Mouse (Mus musculus) large intestine, adult 2 months (tissue): ENCODE measurements around the gene Neurl1b. TPM values are rescaled to one million over a fixed set of nuclear protein-coding genes. Genes with fewer than 3 reads are reported as not detected.

Experiments
- DNase-seq: peaks from one replicate; pipeline ENCODE4 v3.0.0-alpha.2; 2012; ENCODE audit warnings: low read depth, low spot score
- WGBS: fragments of 180-500 bp; shearing (Covaris S2); methylation state at CpG from one replicate; pipeline ENCODE4 v1.1.7; 2018; 5-methylcytosine and 5-hydroxymethylcytosine counted together
- polyA plus RNA-seq: library from polyadenylated mRNA; depleted of rRNA; stranded (reverse); fragments of >200 nt; gene quantifications from 2 replicates; pipeline ENCODE4 v1.2.3, GENCODE M21; 2012

The Neurl1b gene
- polyA plus RNA-seq, 1 experiment, result 13.7 TPM

GRCm38 (mm10) chr17:26390666-26391065 is 24.0 kb upstream of the Neurl1b start:
- DNase-seq, result no peak

GRCm38 (mm10) chr17:26392355-26392754 is 22.3 kb upstream of the Neurl1b start:
- 80% methylated on average over 7 of the region's 7 CpGs for WGBS
- no peak for DNase-seq

More at GRCm38 (mm10) chr17:26390666-26391065, 24.0 kb upstream of the Neurl1b start:
- WGBS, result 69% methylated on average over 5 of the region's 5 CpGs

DNA sequence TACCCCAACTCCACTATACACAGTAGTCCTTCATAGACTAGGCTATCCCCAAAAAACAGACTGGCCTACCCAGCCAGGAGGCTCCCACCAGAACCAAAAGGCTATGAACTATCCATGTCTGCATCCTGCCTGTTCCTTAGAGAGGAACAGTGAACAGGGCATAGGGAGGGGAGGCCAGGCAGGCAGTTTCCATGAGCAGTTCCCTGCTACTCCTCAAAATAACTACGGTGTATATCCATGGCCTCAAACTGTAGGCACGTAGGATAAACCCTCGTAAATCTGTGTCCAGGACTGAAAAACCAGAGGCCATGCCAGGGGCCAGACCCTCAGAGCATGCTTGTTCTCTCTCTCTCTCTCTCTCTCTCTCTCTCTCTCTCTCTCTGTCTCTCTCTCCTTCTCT is 17.9 kb upstream of the Neurl1b start:
- WGBS, result 43% methylated on average over 3 of the region's 3 CpGs
- no peak for DNase-seq

DNA sequence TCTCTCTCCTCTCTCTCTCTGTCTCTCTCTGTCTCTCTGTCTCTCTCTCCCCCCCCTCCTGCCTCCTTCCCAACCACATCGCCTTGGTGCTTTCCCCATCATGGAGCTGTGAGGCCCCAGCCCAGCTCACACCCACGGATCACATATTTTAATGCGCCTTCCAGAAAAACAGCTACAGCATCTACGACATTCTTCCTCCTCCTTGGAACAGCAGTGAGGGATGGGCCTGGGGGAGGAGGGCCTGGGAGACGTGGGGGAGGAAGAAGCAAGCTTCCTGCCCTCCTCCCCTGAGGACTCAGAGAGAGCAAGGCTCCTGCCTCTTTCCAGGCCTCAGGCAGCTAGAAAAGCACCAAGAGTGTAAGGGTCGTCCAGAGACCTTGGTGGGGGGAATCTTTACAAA is 17.3 kb upstream of the Neurl1b start:
- no peak for DNase-seq
- WGBS, result 33% methylated on average over 6 of the region's 6 CpGs

DNA sequence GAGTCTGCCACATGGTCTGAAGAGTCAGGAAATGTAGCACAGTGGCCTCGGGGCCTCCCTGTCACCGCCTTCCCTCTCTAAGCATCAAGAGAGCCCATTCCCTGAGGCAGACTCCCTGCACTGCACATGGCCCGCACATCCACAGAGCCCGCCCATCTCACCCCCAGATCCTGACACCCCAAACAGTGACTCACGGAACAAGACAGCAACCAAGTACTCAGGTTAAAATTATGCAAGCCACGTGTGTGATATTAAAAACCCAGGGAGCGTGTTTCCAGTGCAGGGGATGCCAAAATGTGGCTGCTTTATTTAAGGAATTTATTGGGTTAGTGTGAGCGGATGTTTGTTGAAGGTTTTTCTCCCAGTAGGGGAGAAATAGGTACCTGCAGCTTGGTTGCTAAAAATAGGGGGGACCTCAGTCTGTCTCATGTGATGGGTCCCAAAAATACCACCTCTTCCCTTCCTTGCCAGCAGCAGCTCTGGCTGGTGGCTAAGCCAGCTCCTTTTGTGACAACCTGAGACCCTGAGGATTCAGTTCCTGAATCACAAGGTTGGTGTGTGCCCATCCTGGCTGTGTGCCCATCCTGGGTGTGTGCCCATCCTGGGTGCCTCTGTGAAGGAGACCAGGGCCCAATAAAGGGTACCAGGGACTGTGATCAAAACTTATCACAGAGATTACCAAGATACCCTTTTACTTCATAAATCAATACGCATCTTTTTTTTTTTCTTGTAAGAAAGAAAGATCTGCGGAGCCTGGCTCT is 9.1 kb upstream of the Neurl1b start:
- 69% methylated on average over 10 of the region's 10 CpGs for WGBS
- DNase-seq, result no peak

GRCm38 (mm10) chr17:26412967-26413366 is 1.7 kb upstream of the Neurl1b start:
- WGBS, result 90% methylated on average over 5 of the region's 5 CpGs
- DNase-seq, result no peak

DNA sequence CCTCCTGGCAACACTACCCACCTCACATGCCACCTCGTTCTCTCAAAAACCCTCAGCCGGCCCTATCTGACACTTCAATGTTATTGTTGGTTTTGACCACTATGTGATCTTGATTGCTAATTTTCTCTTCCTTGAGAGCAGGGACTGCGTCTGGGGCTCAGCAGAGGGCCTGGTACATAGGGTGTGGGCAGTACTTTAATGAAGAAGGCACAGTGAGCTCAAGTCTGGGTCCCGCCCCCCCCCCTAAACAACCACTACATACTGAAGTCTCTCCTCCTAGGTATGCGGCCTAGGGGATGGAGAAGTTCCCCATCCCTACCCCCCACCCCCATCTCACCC is 476 bp upstream of the Neurl1b start:
- no peak for DNase-seq
- WGBS, result 5% methylated on average over 5 of the region's 5 CpGs

DNA sequence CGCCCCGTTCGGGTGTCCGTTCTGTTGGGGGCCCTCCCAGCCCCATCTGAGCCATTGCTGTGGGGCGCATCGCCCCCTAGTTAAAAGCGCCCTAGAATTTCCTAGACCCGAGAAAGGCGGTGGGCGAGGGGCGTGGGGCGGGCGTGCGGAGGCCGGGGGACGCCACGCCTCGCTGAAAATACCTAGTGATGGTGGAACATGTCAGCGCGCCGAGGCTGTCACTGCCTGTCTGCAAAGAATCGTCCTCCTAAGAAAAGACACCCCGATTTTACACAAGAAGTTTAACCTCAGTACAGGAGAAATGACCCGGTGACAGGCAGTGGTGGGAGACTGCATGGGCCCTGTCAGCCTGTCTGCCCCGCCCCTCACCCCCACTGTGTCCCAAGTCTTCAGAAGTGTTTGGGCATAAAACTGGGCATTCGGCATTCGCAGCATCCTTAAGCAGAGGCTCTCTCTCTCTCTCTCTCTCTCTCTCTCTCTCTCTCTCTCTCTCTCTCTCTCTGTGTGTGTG is 781 bp downstream of the Neurl1b start:
- WGBS, result 2% methylated on average over 27 of the region's 27 CpGs
- DNase-seq, result no peak

DNA sequence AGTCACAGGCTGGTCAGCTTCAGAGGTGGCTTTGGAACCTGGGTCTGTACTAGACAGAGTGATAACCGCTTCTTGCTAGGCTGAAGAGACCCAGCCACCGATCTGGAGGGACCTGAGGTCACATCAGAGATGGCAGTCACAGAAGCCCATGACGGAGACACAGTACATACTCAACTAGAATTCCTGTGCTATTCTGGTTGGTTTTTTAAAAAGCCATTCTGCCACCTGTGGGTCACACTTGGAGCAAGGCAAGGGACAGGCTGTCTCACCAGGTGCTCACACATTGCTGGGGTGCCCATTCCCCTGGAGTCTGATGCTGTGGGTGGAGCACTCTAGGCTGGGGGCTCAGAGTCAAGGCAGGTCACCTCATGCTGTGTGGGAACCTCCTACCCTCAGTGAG is 1.5 kb downstream of the Neurl1b start:
- DNase-seq, result no peak
- WGBS, result 54% methylated on average over 3 of the region's 3 CpGs

- 74% methylated on average over 6 of the region's 6 CpGs for WGBS
- no peak for DNase-seq
These were observed 3.3 kb downstream of the Neurl1b start for GRCm38 (mm10) chr17:26417770-26418421.

GRCm38 (mm10) chr17:26420491-26421247 is 6.0 kb downstream of the Neurl1b start:
- peak; percentile 75 for DNase-seq
- WGBS, result 31% methylated on average over 7 of the region's 7 CpGs

GRCm38 (mm10) chr17:26421561-26421960 is 6.9 kb downstream of the Neurl1b start:
- 40% methylated on average over 3 of the region's 3 CpGs for WGBS
- no peak for DNase-seq

GRCm38 (mm10) chr17:26422390-26422789 is 7.8 kb downstream of the Neurl1b start:
- 30% methylated on average over 6 of the region's 6 CpGs for WGBS
- peak; percentile 94 for DNase-seq

DNA sequence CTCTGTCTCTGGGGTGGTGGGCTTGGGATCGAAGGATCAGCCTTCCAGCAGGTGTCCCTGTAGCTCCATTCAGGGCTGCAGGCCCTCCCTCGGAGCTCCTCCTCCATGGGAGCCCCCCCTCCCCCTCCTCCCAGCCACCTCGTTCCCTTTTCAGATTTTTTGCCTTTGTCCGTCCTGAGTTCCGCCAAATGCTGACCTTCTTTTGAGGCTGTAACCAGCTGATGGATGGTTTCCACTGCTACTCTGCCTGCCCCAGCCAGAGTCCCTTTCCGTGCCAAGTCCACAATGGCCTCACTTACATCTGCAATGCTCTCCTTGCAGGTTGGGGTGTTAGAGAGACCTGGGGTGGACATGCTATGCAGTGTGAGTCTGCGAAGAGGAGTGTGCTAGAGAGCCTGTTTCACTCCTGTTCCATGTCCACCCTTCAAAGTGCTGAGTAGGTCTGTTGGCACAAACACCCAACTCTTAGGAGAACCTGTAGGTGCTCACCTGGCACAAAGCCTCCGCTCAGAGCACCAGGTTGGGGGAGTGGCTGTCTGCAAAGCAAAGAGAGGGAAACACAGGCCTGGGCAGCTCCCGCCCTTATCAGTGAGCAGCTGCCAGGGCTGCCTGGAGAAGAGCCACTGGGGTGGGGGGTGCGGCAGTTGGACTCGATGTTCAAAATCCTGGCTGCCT is 9.5 kb downstream of the Neurl1b start:
- peak; percentile 73 for DNase-seq
- 17% methylated on average over 11 of the region's 11 CpGs for WGBS

GRCm38 (mm10) chr17:26424973-26425735 is 10.5 kb downstream of the Neurl1b start:
- DNase-seq, result no peak
- WGBS, result 32% methylated on average over 13 of the region's 13 CpGs

DNA sequence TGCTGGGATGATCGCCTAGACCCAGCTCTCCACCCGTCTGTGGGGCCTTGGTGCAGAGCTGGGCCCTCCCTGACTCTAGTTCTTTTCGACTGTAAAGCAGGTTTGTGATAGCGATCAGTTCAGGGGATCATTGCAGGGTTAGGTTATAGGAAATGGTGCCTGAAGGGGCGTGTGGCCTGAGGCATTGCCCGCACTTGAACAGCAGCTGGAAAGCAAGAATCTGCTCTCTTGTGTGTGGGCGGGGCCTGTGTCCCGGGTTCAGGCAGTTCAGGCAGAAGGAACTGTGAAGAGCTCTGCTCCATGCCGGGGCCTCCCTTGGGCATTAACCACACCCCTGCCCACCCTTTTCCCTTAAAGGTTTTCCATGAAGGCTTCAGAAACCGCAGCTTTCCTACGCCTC is 18.7 kb downstream of the Neurl1b start:
- DNase-seq, result no peak
- 62% methylated on average over 11 of the region's 11 CpGs for WGBS

DNA sequence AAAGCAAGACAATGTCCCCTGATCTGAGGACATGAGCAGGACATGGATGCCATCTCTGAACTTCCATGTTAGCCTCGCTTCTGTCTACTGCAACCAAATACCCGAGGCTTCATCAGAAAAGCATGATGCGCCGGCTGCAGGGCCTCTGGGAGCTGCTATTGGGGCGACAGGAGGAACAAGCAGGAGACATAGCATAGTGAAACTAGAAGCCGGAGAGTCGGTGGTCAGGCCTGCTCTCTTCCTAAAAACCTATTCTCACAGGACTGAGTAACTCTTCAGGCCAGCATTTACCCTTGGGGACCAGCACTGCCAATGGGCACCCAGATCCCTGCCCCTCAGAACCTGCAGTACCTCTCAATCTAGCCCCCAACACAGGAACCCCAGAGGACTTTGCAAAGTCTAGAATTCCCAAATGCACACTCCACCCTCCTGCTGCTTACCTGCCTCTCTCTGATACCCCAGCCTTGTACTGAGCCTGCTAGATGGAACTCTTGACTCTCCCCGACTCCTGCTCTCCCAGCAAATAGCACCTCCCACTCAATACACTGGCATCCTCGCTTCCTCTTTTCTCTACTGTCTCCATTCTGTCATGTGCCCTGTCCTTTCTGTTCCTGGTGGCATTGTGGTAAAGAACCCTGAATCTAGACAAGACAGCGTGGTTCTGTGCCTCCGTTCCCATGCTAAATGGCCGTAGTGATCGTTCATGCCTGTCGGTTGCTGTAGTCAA is 22.6 kb downstream of the Neurl1b start:
- no peak for DNase-seq
- WGBS, result 90% methylated on average over 14 of the region's 14 CpGs

DNA sequence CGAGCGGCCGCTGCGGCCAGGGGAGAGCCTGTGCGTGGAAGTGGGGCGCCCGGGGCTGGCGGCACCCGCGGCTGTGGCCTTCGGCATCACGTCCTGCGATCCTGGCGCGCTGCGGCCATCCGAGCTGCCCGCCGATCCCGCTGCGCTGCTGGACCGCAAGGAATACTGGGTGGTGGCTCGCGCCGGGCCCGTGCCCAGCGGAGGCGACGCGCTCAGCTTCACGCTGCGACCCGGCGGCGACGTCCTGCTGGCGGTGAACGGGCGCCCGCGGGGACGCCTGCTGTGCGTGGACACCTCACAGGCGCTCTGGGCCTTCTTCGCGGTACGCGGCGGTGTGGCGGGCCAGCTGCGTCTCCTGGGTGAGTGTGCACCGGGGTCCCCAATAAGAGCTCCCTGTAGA is 24.4 kb downstream of the Neurl1b start:
- no peak for DNase-seq
- 83% methylated on average over 52 of the region's 52 CpGs for WGBS

DNA sequence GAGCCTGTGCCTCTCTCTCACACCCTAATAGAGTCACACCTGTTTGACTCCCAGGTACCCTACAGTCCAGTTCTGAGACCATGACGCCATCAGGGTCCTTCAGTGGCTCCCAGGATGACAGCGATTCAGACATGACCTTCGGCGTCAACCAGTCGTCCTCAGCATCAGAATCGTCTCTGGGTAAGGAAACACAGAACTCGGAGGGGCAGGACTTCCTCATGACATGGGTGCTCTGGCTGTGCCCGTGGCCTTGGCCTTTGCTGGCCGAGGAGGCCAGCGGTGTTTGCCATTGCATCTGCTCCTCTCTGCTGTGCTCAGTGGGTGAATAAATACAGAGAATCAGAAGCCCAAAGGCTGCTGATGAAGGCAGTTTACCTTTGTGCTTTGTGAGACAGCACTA is 26.4 kb downstream of the Neurl1b start:
- WGBS, result 93% methylated on average over 10 of the region's 10 CpGs
- no peak for DNase-seq
